Mouse (Mus musculus): ENCODE measurements around the gene Kcnq1.

Gene Kcnq1

GRCm38 (mm10) chr7:143106062-143106461 lies at the start of gene Kcnq1:
TSS of gene Kcnq1 (plus strand) at chr7:143106362.
- no peak for DNase-seq (ENCODE audit: low read depth, low spot score)

- DNase-seq (ENCODE audit: low read depth, low spot score), result no peak
Measured at GRCm38 (mm10) chr7:143057023-143057422, 49.1 kb upstream of the Kcnq1 start.

- no peak for DNase-seq (ENCODE audit: low read depth, low spot score)
Measured at GRCm38 (mm10) chr7:143057667-143058220, 48.4 kb upstream of the Kcnq1 start.

- no peak for DNase-seq (ENCODE audit: low read depth, low spot score)
Measured at GRCm38 (mm10) chr7:143058221-143058697, 47.9 kb upstream of the Kcnq1 start.

DNA sequence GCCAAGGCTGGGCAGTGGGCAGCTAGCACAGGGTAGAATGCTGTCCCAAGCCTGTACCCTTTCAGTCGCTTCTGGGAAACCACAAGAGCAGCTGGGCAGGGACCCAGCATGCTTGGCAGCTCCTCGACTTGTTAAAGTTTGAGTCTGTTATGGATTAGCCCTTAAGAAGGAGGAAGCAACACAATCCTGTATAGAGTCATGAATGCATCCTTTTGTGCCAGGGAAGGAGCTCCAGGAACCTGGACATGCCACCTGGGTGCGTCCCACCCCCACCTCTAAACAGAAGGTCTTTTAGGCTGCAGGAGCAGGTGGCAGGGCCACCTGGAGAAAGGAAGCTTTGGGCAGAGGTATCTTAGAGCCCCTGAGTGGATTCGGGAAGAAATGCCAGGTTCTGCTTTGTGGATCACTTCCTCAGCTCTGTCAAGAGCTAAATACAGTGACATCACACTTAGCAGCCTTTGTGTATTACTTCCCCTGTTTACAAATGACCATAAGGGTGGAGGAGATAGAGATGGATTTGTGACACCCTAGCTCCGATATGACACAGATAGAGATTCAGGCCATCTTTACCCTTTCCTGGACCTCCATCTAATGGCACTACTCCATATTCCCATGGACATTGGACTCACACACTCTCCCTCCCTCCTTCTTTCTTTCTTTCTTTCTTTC lies 46.8 kb upstream of the Kcnq1 start:
- no peak for DNase-seq (ENCODE audit: low read depth, low spot score)

DNA sequence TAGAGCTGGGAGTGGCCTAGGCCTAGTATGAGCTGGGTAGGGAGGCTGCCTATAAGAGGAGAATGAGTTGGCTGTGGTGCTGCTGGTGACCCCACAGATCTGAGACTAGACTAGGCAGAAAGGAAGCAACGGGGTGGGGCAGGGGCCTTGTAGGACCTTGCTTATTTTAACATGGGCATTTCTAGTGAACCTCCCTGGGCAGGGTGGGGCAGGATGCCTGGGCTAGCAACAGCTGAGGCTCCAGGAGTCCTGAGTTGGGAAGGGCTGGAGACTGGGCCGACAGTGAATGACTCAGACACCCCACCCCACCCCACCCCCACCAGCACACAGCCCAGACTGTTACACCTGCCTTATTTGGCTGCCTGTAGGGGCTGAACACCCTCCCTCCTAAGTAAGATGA lies 43.5 kb upstream of the Kcnq1 start:
- no peak for DNase-seq (ENCODE audit: low read depth, low spot score)

DNA sequence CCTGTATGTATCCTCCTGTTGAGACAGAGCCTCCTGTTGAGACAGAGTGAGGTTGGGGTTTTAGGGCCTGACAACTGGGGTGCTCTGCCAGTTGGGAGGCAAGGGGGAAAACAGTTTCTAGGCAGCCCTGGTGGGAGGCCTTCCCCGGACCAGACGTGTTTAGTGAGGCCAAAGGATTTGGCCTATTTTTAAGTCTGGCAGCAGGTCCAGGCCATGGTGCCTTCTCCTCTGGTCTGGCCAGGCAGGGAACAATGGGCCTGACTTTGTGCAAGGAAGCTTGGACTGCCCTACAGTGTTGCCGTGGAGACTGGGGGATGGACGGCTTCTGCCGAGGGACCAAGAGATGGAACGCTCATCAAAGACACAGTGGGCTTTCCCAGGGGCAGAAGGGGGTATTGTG lies 41.9 kb upstream of the Kcnq1 start:
- DNase-seq (ENCODE audit: low read depth, low spot score), result no peak

DNA sequence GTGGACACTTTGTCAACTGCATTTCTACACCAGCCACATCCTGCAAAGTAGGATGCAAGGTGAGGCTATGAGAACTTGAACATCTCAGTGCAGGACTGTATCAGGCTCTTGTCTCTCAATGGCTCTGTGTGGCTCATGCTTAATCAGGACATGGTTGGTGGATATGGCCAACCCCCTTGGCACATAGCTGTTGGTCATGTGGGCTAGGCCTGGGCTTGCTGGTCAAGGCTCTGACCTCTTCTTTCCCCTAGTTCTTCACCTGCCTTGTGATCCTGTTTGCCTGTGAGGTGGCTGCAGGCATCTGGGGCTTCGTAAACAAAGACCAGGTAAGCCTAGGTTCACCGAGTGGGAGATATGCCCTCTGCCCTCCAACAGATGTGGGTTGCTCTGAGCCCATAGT lies 40.5 kb upstream of the Kcnq1 start:
- no peak for DNase-seq (ENCODE audit: low read depth, low spot score)

- DNase-seq (ENCODE audit: low read depth, low spot score), result no peak
Measured at GRCm38 (mm10) chr7:143067469-143067868, 38.7 kb upstream of the Kcnq1 start.

- no peak for DNase-seq (ENCODE audit: low read depth, low spot score)
Measured at GRCm38 (mm10) chr7:143067897-143068296, 38.3 kb upstream of the Kcnq1 start.

DNA sequence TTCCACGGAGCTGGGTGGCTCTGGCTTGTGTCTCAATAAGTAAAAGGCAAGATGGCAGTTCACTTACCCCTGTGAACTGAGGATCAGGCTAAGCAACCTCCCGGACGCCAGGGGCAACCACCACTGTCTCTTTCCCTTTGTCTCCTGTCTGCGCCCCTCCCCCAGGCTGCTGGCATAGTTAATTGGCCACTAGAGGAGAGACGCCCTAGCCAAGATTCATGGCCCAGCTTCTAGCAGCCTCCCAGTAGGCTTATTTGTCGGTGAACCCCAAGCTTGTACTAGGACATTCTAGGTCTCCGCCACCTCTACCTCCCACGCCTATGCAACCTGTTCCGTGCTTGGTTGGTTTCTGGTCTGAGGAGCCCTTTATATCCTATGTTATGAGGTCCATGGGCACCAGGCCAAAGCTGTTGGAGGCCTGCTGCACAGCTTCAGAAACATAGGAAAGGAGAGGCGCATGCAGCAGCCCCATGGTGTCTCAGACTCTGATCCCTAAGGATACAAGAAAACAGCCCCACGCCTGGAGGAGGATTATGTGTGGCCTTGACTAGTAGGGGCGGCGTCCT lies 37.8 kb upstream of the Kcnq1 start:
- DNase-seq (ENCODE audit: low read depth, low spot score), result no peak

DNA sequence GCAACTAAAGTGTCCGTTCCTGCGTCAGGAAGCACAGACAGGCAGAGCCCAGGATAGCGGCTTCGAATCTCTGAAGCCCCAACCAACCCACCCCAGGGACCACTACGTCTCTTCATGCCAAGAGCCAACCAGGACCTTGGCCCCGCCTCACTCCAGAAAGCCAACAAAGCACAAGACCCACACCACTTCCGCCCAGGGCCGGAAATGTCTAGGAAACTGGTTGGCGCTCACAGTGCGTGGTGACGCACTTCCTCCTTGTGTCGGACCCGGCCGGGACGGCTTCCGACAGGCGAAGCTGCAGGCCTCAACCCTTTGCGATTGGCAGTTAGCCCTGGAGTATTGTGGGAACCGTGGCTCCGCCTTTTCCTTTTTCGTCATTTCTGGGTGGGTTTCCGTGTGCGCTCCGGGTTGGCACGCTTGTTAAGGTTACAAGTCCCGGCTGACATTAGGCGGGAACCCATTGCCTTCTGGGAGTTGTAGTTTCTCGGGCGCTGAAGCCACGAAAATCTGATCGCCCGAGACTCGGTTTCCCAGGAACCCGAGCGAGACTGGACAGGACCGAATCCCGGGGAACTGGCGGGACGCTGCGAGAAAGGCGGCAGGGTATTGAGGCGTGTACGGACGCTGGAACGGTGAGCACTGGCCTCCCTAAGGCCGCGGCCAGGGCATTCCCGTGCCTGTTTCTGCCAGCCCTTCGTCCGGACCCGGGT lies 37.1 kb upstream of the Kcnq1 start, which contains the start of gene Tssc4:
Tssc4 (plus strand) TSS at position 368 of the 710 bp plus-strand sequence.
- DNase-seq (ENCODE audit: low read depth, low spot score), result peak; percentile 99

DNA sequence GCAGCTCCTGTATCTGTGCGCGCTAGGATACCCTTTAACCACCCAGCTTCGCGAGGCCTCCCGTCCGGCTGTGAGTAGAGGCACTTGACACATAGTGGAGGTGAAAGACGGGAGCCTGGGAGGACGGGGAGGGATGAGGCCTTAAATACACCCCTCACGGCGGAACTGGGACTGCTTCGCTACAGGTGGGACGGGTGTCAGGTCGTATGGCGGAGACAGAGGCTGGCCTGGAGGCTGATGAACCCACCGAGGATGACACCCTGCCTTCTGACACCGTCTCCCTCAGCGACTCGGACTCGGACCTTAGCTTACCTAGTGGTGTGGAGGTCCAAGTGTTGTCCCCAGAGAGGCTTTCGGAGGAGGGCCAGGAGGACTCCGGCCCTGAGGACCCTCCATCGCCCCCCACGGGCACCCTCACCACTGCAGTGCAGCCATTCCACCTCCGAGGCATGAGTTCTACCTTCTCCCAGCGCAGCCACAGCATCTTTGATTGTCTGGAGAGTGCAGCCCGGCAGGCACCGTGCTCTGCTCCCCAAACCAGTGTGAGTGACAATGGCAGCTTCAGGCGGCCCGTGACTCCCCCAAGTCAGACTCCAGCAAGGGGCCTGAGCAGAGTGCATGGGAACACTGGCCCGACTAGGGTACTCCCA lies 36.3 kb upstream of the Kcnq1 start:
- DNase-seq (ENCODE audit: low read depth, low spot score), result no peak

DNA sequence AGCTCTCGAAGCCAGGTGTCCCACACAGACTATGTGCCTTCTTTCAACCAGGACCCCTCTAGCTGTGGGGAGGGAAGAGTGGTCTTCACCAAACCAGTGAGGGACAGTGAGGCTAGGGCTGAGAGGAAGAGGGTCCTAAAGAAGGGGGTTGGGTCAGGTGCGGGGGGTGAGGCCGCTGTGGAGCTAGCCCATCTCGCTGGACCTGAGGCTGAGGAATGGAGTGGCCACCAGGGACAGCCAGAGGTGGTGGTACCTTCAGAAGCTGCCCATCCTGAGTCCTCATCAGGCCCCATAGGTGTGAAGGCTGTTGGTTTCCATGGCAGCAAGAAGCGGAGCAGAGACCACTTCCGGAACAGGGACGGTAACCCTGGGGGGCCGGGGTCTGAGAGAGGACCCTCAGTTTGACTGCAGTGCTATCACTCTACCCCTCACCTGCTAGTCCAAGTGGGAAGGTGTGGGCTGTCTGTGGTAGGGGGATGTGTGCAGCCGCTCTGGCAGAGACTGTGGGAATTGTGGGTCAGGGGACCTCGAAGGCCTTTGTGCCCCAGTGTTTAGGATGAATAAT lies 35.6 kb upstream of the Kcnq1 start:
- DNase-seq (ENCODE audit: low read depth, low spot score), result no peak

DNA sequence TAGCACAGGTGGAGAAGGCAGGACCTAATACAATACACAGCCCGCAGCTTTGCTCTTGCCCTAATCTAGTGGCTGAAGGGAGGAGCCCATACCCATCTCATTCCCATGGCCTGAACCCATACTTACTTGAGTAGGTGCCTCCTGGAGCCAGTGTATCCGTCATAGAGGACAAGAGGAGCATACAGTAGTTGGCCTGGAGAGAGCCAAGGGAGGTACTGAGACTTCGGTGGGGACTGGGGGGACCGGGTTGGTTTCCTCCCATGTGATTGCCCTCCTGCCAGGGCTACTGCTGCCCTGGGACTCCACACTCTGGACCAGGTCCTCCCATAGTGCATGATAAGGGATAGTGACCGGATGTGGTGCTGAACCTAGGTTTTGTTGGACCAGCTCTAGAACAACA lies 33.6 kb upstream of the Kcnq1 start:
- no peak for DNase-seq (ENCODE audit: low read depth, low spot score)

GRCm38 (mm10) chr7:143073086-143073485 lies 33.1 kb upstream of the Kcnq1 start:
- DNase-seq (ENCODE audit: low read depth, low spot score), result no peak

DNA sequence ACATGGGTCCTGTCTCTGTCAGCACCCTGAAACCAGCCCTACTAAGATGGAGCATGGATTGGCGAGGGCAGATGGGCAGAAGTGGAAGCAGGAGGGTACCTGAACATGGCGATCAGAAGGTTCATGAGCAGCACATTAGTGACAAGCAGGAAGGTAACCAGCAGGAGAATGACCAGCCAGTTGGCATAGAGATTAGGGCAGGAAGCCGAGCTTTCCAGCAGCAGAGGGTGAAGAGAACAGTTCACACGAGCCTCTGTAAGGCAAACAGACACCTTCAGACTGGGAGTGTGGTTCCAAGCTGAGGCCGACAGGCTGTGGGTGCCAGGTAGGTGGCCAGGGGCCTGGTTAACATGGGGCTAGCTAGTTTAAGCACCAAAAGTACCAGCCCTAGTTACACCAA lies 30.8 kb upstream of the Kcnq1 start:
- DNase-seq (ENCODE audit: low read depth, low spot score), result no peak

DNA sequence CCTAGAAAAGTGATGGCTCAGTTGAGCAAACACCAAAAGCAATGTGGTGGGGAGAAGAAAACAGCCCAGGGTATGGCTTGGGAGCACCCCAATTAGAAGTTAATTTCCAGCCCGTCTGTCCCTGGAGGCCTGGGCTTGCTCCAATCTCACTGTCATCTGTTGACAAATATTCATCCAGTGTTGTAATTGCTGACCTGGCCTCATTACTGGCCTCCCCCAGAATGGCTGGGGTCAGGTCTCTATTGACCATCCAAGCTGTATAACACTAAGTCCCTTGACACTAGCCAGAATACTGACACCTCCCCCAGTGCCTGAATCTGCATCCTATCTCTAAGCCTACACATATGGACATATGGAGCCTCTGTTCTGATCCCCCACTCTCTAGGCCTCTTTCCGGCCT lies 28.8 kb upstream of the Kcnq1 start:
- no peak for DNase-seq (ENCODE audit: low read depth, low spot score)

GRCm38 (mm10) chr7:143082024-143082423 lies 24.1 kb upstream of the Kcnq1 start:
- no peak for DNase-seq (ENCODE audit: low read depth, low spot score)

DNA sequence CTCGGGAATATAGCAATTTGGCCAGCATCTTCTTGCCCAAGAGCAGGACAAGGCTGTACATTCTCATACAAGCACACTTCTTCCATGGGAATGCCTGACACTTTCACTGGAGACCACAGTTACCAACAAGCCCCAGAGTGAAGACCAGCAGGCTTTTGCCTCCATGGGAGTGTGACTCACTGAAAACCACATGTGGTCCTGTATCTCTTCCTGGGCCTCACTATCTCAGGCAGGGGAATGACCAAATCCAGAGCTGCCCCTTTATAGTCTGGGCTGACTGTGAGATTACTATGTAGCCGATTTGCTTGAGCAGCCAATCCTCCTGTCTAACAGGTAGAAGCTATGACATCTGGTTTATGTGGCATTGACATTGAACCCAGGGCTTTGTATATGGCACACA lies 22.5 kb upstream of the Kcnq1 start:
- DNase-seq (ENCODE audit: low read depth, low spot score), result no peak

DNA sequence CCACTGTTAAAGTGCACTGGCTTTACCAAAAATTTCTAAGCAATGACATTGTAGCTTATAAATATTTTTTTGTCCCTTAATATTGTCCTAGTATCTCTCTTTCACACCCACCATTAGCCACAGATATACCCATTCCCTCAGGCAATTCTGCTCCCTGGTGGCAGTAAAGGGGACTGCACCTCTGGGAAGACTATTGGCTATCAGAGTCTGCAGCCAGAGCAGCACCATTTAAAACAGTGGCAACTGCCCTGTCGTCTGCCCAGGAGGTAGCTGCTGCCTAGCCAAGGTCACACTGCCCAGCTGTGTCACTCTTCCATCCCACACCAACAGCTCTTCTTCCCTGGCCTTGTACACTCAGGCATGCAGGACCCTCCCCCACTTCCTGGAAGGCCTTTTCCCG lies 19.8 kb upstream of the Kcnq1 start:
- peak; percentile 44 for DNase-seq (ENCODE audit: low read depth, low spot score)
